Mouse (Mus musculus) heart, adult 2 months (tissue): ENCODE results near the gene Klhdc4.

Experiments used
- CTCF ChIP-seq: fragments of 200-600 bp; IDR thresholded peaks from 2 replicates; pipeline ENCODE4 v1.8.1; 2022; ENCODE audit warnings: antibody characterized with exemption, mild to moderate bottlenecking, moderate library complexity
- EP300 ChIP-seq: fragments of 200-500 bp; IDR thresholded peaks from 2 replicates; pipeline ENCODE4 v1.6.1; 2011; ENCODE audit warnings: low read depth, low read length, control low read depth; ENCODE audit not compliant: insufficient read depth

DNA sequence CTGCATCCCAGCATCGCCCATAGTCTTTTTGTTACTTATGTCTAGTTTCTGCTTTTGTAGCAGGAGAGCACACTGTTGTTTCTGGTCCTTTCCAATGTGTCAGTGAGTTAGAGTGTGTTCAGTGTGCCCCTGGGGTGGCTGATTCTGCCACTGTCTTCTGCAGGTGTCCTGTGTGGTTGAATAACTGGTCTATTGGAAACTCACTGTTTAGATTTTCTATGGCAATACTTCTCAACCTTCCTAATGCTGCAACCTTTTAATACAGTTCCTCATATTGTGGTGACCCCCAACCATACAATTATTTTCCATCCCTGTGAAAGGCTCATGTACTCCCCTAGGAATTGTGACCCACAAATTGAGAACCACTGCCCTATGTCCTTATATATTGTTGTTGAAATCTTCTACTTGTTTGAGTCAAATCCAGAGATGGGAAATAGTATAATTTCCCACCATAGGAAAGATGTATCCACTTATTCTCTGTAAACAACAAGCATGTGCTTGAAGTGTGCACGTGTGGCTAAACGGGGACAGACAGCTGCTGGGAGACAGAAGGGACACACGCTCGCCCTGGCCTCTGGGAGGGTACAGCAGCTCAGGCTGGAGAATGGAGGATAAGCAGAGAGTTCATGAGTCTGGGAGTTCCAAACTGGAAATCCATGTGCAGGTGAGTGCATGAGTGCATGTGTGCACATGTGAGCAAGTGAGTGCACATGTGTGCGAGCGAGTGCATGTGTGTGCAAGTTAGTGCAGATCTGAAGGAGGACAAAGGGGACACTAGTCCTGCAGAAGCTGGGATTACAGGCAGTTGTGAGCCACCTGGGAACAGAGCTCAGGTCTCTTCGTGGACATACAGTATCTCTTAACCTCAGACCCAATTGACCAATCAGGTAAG, 12.9 kb upstream of the Klhdc4 start:
- TF ChIP-seq CTCF: no peak
- no peak for TF ChIP-seq EP300
